Mouse (Mus musculus) brain, adult 2 months (tissue): ENCODE results near the gene Rfc5.
"Not testable (repeated sequence)": the region's sequence is repeated elsewhere in the genome, so short reads cannot be mapped to it uniquely, and the experiment has no call there.

Source experiments
- DNase-seq: peaks from one replicate; pipeline ENCODE4 v3.0.0; 2011; ENCODE audit warnings: low read depth, low spot score

Rfc5 gene

DNA sequence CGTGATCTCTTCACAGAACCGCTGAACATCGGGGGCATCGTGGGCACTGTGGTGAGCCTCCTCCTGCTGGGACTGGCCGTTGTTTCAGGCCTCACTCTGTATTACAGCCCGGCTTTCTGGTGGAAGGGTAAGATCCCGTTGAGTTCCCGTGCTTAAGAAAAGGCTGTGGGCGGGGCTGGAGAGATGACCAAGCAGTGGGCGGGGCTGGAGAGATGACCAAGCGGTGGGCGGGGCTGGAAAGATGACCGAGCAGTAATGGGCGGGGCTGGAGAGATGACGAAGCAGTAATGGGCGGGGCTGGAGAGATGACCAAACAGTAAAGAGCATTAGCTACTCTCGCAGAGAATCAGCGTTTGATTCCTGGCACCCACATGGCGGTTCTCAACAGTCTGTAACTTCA, 40.6 kb downstream of the Rfc5 start:
- peak; percentile 53 for DNase-seq

DNA sequence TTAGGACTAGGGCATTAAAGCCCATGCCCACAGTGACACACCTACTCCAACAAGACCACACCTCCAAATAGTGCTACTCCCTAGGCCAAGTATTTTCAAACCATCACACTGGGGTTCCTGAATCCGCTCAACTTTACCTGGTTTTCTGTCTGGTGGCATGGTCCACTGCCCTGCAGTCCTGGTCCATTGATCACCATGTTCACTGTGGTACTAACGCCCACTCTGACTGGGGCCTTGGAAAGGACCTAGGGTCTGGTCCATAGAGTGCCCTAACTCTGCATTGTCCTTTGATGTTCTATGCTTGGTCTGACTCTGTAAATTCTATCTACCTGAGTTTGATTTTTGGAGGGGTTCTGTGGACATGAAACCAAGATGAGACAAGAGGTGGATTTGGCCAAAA, 41.0 kb downstream of the Rfc5 start:
- no peak for DNase-seq

DNA sequence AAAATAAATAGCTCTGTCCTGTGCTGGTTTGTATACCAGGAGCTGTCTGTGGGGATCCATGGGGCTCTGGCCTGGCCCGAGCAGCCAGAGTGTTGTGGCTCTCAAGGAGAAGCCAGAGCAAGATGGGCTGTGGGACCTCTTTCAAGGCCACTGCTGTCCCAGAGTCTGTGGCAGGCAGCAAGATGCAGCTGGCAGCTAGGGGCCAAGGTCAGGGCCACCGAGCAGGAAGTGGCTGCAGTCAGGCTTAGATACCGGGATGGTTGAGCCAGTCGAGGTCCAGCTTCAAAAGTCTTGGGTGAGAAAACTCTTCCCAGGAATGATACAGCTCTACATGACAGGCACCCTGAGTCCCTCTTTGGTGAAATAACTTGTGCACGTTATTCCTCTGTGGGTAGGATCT, 41.8 kb downstream of the Rfc5 start:
- no peak for DNase-seq

DNA sequence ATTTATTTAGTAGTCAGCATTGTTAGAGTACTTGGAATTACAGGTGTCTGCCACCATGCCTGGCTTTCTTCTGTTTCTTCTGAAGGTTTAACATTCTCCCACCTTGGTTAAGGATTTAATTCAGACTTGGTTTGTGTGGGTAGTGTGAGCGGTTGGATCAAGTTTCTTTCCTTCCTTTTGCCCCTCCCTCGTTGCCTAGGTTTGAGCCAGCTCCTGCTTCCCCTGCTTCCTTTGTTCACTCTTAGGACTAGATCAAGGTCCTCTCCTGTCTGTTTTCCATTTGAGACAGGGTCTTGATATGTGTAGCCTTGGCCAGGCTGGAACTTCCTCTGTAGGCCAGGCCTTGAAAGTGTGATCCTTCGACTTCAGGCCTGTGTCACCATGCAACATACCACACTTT, 42.6 kb downstream of the Rfc5 start:
- DNase-seq: no peak

DNA sequence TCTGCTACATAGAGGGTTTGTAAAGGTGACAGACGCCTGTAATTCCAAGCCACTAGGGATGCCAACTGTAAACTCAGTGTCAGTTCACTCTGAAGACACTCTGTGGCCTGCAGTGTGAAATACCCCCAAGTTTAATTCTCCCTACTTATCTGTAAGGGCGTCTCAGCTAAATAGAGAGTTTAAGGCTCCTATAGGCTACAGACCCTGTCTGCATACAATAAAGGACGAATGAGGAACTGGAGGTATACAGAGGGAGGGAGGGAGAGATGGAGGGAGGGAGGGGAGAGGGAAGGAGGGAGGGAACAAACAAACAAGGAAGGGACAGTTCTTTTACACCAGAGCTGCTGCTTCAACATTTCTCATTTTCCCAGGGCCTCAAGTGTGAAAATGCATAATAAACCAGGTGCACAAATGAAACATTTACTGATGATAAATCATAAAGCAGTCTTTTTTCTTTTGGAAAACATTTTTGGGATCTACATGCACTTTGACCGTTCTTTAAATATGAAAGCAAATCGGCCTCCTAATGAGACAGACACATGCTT, 43.3 kb downstream of the Rfc5 start:
- DNase-seq: no peak

DNA sequence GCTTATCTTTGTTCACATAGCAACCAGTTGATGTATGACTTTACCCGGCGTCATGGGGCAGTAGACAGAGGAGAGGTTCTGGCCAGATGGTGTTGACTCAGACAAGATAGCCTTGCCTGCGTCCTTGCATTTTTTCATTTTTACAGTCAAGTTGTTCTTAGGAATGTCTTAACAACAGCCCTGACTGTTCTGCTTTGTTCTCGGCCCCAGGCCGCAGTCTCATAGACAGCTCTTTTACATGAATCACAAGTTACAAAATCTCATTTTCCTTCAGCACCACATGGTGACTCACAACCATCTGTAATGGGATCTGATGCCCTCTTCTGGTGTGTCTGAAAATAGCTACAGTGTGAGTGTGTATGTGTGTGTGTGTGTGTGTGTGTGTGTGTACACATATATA, 44.4 kb downstream of the Rfc5 start:
- DNase-seq: not testable (repeated sequence)

DNA sequence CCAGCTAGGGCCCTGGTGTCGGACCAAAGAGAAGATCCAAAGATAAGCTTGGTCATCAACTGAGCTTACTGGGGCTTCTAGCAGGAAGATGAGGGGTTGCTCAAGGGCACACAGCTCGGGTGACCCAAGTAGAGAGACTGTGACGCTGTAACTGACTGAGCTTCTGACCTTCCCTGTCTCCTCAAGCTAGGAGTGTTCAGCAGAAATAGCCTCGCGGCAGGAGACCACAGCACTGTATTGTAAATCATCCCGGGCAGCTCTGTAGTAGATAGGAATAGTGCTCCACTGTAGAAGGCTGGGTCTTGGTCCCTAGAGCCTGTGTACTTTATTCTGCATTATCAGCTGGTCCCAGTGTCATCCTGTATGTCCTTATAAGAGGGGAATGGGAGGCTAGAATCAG, 47.0 kb downstream of the Rfc5 start:
- DNase-seq: no peak

DNA sequence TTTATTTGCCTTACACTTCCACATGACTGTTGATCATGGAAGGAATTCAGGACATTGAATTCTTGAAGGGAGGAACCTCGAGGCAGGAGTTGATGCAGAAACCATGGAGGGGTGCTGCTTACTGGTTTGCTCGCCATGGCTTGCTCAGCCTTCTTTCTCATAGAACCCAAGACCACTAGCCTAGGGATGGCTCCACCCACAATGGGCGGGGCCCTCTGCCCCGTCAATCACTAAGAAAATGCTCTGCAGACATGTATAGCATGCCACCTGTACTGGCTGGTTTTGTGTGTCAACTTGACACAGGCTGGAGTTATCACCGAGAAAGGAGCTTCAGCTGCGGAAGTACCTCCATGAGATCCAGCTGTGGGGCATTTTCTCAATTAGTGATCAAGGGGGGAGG, 48.8 kb downstream of the Rfc5 start:
- DNase-seq: no peak

DNA sequence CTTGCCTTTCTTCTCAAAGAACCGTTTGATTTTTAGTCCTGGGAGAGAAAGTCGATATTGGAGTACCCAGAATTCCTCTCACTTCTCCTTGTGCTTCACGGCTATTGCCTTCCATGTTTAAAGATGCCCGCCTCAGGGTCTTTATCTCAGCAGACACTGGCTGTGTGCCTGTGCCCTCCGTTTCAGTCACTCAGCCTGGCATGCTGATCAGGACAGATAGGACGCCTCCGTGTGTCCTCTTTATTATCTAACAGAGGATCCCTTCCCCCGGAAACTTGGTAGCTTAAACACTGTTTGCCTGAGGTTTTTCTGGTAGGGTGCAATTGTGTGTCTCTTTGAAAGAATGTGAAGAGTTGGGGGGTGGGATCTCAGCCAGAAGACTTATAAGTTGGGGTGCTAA, 50.3 kb downstream of the Rfc5 start:
- no peak for DNase-seq

DNA sequence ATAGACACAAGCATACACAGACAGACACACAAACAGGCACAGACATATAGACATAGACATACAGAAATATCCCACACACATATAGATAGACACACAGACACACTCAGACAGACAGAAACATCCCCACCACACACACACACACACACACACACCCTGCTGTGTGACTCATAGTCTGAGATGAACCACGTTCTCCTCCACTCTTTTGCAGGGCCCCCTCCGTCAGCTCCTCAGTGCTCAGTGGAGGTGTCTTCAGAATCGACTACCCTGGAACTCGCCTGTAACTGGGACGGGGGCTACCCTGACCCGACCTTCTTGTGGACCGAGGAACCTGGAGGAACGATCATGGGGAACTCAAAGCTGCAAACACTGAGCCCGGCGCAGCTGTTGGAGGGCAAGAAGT, 50.8 kb downstream of the Rfc5 start:
- no peak for DNase-seq

DNA sequence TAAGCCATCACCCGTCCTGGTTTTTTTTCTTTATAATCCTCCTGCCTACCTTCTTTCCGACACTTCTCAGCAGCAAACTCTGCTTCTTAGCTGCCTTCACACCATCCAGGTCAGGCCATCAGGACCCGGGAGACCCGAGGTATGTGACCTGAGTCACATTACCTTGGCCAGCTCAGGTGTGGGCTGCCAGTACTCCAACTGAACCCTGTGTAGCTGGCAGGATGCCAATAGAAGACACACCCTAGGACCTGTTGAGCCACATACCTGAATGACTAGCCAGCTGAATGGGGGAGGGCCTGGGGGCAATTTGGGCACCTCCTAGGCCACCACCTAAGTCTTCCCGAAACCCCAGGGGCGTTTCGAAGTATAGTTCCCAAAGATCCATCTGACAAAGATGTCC, 58.4 kb downstream of the Rfc5 start:
- no peak for DNase-seq
